Mouse (Mus musculus): ENCODE data around the gene Slx4. TPM values are rescaled to one million over a fixed set of nuclear protein-coding genes. Genes with fewer than 3 reads are reported as not detected.
A peak's percentile ranks its signal among the peaks of the same experiment; 100 is the strongest.
"Not testable (repeated sequence)": the region's sequence is repeated elsewhere in the genome, so short reads cannot be mapped to it uniquely, and the experiment has no call there.

The Slx4 gene
- polyA plus RNA-seq, 1 experiment from 2014 or later = 27.8 TPM

- Histone ChIP-seq H3K27me3 (ENCODE audit: insufficient read depth, low read length) (no peaks in the 10 kb centered on the region), H3K36me3 (ENCODE audit: insufficient read depth) (peaks cover 28% of the 10 kb centered on the region), H3K9me3 (ENCODE audit: low read depth, low read length) (no peaks in the 10 kb centered on the region), H3K4me3 (ENCODE audit: low read depth, low read length) (no peak overlapping the region), H3K9ac (no peak overlapping the region), H3K4me2 (peak overlapping the region; percentile 23; the same call in 1 of the 2 replicates), H3K27ac (ENCODE audit: low read depth) (no peak overlapping the region), H3K4me1 (ENCODE audit: insufficient read depth) (no peaks in the 10 kb centered on the region)
- WGBS = 74% methylated on average over 7 of the region's 7 CpGs
- ATAC-seq (ENCODE audit: insufficient read depth) = no peak
- no peak for DNase-seq
- no peak for TF ChIP-seq CTCF (IDR thresholded peaks at IDR 0.05; ENCODE audit: low read depth)
Measured at GRCm38 (mm10) chr16:3975658-3976057, 27.9 kb downstream of the Slx4 start.

- H3K4me1 ChIP-seq (ENCODE audit: insufficient read depth); ATAC-seq (ENCODE audit: insufficient read depth); H3K4me3 ChIP-seq (ENCODE audit: low read depth, low read length); H3K27ac ChIP-seq (ENCODE audit: low read depth); H3K9me3 ChIP-seq (ENCODE audit: low read depth, low read length); H3K9ac ChIP-seq; DNase-seq; H3K4me2 ChIP-seq; H3K27me3 ChIP-seq (ENCODE audit: insufficient read depth, low read length): not testable (repeated sequence)
- H3K36me3 ChIP-seq (ENCODE audit: insufficient read depth) = peaks cover 16% of the 10 kb centered on the region
- WGBS = 91% methylated on average over 19 of the region's 19 CpGs
Measured at GRCm38 (mm10) chr16:3974456-3974855, 29.1 kb downstream of the Slx4 start.

- no peaks in the 10 kb centered on the region for H3K36me3 ChIP-seq (ENCODE audit: insufficient read depth)
- H3K9me3 ChIP-seq (ENCODE audit: low read depth, low read length) = no peaks in the 10 kb centered on the region
- H3K9ac ChIP-seq = no peak overlapping the region
- no peaks in the 10 kb centered on the region for H3K27me3 ChIP-seq (ENCODE audit: insufficient read depth, low read length)
- TF ChIP-seq CTCF (IDR thresholded peaks at IDR 0.05; ENCODE audit: low read depth) = no peak
- H3K4me1 ChIP-seq (ENCODE audit: insufficient read depth) = no peaks in the 10 kb centered on the region
- ATAC-seq (ENCODE audit: insufficient read depth) = no peak
- H3K27ac ChIP-seq (ENCODE audit: low read depth) = no peak overlapping the region
- no peak overlapping the region for H3K4me2 ChIP-seq
- H3K4me3 ChIP-seq (ENCODE audit: low read depth, low read length) = no peak overlapping the region
- DNase-seq = no peak
- 68% methylated on average over 3 of the region's 3 CpGs for WGBS
Measured at GRCm38 (mm10) chr16:3965534-3965933, 38.0 kb downstream of the Slx4 start.

GRCm38 (mm10) chr16:3964990-3965389 lies 38.6 kb downstream of the Slx4 start:
- no peak overlapping the region for H3K4me2 ChIP-seq
- H3K27me3 ChIP-seq (ENCODE audit: insufficient read depth, low read length) = no peaks in the 10 kb centered on the region
- 70% methylated on average over 10 of the region's 10 CpGs for WGBS
- ATAC-seq (ENCODE audit: insufficient read depth) (no peak), DNase-seq (no peak)
- H3K9me3 ChIP-seq (ENCODE audit: low read depth, low read length) = no peaks in the 10 kb centered on the region
- TF ChIP-seq CTCF (IDR thresholded peaks at IDR 0.05; ENCODE audit: low read depth) = no peak
- H3K4me3 ChIP-seq (ENCODE audit: low read depth, low read length) = no peak overlapping the region
- H3K36me3 ChIP-seq (ENCODE audit: insufficient read depth) = no peaks in the 10 kb centered on the region
- H3K27ac ChIP-seq (ENCODE audit: low read depth) = no peak overlapping the region
- no peak overlapping the region for H3K9ac ChIP-seq
- no peaks in the 10 kb centered on the region for H3K4me1 ChIP-seq (ENCODE audit: insufficient read depth)

- H3K9ac ChIP-seq = no peak overlapping the region
- H3K27ac ChIP-seq (ENCODE audit: low read depth) = no peak overlapping the region
- H3K4me2 ChIP-seq = no peak overlapping the region
- no peak overlapping the region for H3K4me3 ChIP-seq (ENCODE audit: low read depth, low read length)
- ATAC-seq (ENCODE audit: insufficient read depth) (no peak), DNase-seq (peak; percentile 1)
- H3K4me1 ChIP-seq (ENCODE audit: insufficient read depth) = no peaks in the 10 kb centered on the region
- H3K9me3 ChIP-seq (ENCODE audit: low read depth, low read length) = no peaks in the 10 kb centered on the region
- no peaks in the 10 kb centered on the region for H3K27me3 ChIP-seq (ENCODE audit: insufficient read depth, low read length)
- WGBS = 52% methylated on average over 2 of the region's 2 CpGs
- TF ChIP-seq CTCF (IDR thresholded peaks at IDR 0.05; ENCODE audit: low read depth) = no peak
- H3K36me3 ChIP-seq (ENCODE audit: insufficient read depth) = no peaks in the 10 kb centered on the region
Measured at GRCm38 (mm10) chr16:3959261-3959660, 44.3 kb downstream of the Slx4 start.

- 85% methylated on average over 6 of the region's 6 CpGs for WGBS
- H3K36me3 ChIP-seq (ENCODE audit: insufficient read depth) = no peaks in the 10 kb centered on the region
- H3K27ac ChIP-seq (ENCODE audit: low read depth) = no peak overlapping the region
- no peak overlapping the region for H3K4me2 ChIP-seq
- TF ChIP-seq CTCF (IDR thresholded peaks at IDR 0.05; ENCODE audit: low read depth) = no peak
- H3K9ac ChIP-seq = no peak overlapping the region
- no peaks in the 10 kb centered on the region for H3K27me3 ChIP-seq (ENCODE audit: insufficient read depth, low read length)
- no peaks in the 10 kb centered on the region for H3K9me3 ChIP-seq (ENCODE audit: low read depth, low read length)
- no peak overlapping the region for H3K4me3 ChIP-seq (ENCODE audit: low read depth, low read length)
- H3K4me1 ChIP-seq (ENCODE audit: insufficient read depth) = no peaks in the 10 kb centered on the region
- DNase-seq = no peak
- no peak for ATAC-seq (ENCODE audit: insufficient read depth)
Measured at GRCm38 (mm10) chr16:3956369-3956768, 47.2 kb downstream of the Slx4 start.

- DNase-seq = no peak
- Histone ChIP-seq H3K4me2 (no peak overlapping the region), H3K4me3 (ENCODE audit: low read depth, low read length) (no peak overlapping the region), H3K9me3 (ENCODE audit: low read depth, low read length) (no peaks in the 10 kb centered on the region), H3K9ac (no peak overlapping the region), H3K36me3 (ENCODE audit: insufficient read depth) (no peaks in the 10 kb centered on the region), H3K27ac (ENCODE audit: low read depth) (no peak overlapping the region), H3K27me3 (ENCODE audit: insufficient read depth, low read length) (no peaks in the 10 kb centered on the region), H3K4me1 (ENCODE audit: insufficient read depth) (no peaks in the 10 kb centered on the region)
- no peak for ATAC-seq (ENCODE audit: insufficient read depth)
- 70% methylated on average over 1 of the region's 1 CpGs for WGBS
- TF ChIP-seq CTCF (IDR thresholded peaks at IDR 0.05; ENCODE audit: low read depth) = no peak
Measured at GRCm38 (mm10) chr16:3951141-3951540, 52.4 kb downstream of the Slx4 start.

- H3K9ac ChIP-seq = no peak overlapping the region
- no peak for DNase-seq
- no peaks in the 10 kb centered on the region for H3K9me3 ChIP-seq (ENCODE audit: low read depth, low read length)
- ATAC-seq (ENCODE audit: insufficient read depth) = no peak
- H3K4me2 ChIP-seq = no peak overlapping the region
- no peak overlapping the region for H3K27ac ChIP-seq (ENCODE audit: low read depth)
- no peak for TF ChIP-seq CTCF (IDR thresholded peaks at IDR 0.05; ENCODE audit: low read depth)
- H3K4me3 ChIP-seq (ENCODE audit: low read depth, low read length) = no peak overlapping the region
- WGBS = 90% methylated on average over 4 of the region's 4 CpGs
- H3K27me3 ChIP-seq (ENCODE audit: insufficient read depth, low read length) = no peaks in the 10 kb centered on the region
- H3K36me3 ChIP-seq (ENCODE audit: insufficient read depth) = peaks cover 59% of the 10 kb centered on the region; the same call in 1 of the 2 replicates
- H3K4me1 ChIP-seq (ENCODE audit: insufficient read depth) = no peaks in the 10 kb centered on the region
Measured at GRCm38 (mm10) chr16:3934701-3935100, 68.9 kb downstream of the Slx4 start.
